Mouse (Mus musculus) embryonic fibroblast, embryonic 13.5 days (primary cell): ENCODE measurements around the gene Hoxb2.

Experiments used
- CTCF ChIP-seq: IDR thresholded peaks from 2 replicates; pipeline ENCODE4 v1.5.1; 2011; ENCODE audit warnings: mild to moderate bottlenecking, control low read depth, low read length, moderate library complexity, borderline replicate concordance; ENCODE audit not compliant: insufficient read depth
- POLR2A ChIP-seq: IDR thresholded peaks from 2 replicates; pipeline ENCODE4 v1.6.1; 2011; ENCODE audit warnings: low read depth, mild to moderate bottlenecking, control low read depth, low read length, moderate library complexity

GRCm38 (mm10) chr11:96324125-96324524 lies 26.2 kb upstream of the Hoxb2 start:
- no peak for TF ChIP-seq CTCF
- no peak for TF ChIP-seq POLR2A
